Mouse (Mus musculus) kidney, adult 8-10 months (tissue): ENCODE measurements around the gene Znhit2.

Experiments used
- DNase-seq, 2 experiments: peaks; one replicate each; pipeline ENCODE4 v3.0.0; 2022

The Znhit2 gene

GRCm38 (mm10) chr19:6047154-6047898, 13.7 kb upstream of the Znhit2 start:
- no peak for DNase-seq

- no peak for DNase-seq
Measured at GRCm38 (mm10) chr19:6047899-6048166, 13.2 kb upstream of the Znhit2 start.

- DNase-seq = no peak
Measured at GRCm38 (mm10) chr19:6048681-6049410, 12.1 kb upstream of the Znhit2 start.

- no peak for DNase-seq
Measured at GRCm38 (mm10) chr19:6052516-6052915, 8.5 kb upstream of the Znhit2 start.

GRCm38 (mm10) chr19:6054296-6054695, 6.7 kb upstream of the Znhit2 start:
- DNase-seq = peak in 1 of 2 experiments; percentile 3

- no peak for DNase-seq
Measured at GRCm38 (mm10) chr19:6056696-6057095, 4.3 kb upstream of the Znhit2 start.

- peak; percentile 98 to 99 for DNase-seq
Measured at GRCm38 (mm10) chr19:6057313-6058096, 3.5 kb upstream of the Znhit2 start, which contains the start of the genes Mrpl49 and Fau. Gene Mrpl49, minus strand, starts transcription at chr19:6057785. Gene Fau, plus strand, starts transcription at chr19:6057844.

- DNase-seq = no peak
Measured at GRCm38 (mm10) chr19:6058513-6058912, 2.5 kb upstream of the Znhit2 start.

GRCm38 (mm10) chr19:6058966-6059365, 2.0 kb upstream of the Znhit2 start:
- DNase-seq = no peak

GRCm38 (mm10) chr19:6061641-6062302, 780 bp downstream of the Znhit2 start:
- peak in 1 of 2 experiments; percentile 50 for DNase-seq

- no peak for DNase-seq
Measured at GRCm38 (mm10) chr19:6062418-6062817, 1.4 kb downstream of the Znhit2 start.

GRCm38 (mm10) chr19:6063081-6063480, 2.1 kb downstream of the Znhit2 start:
- DNase-seq = no peak

GRCm38 (mm10) chr19:6066571-6066970, 5.6 kb downstream of the Znhit2 start:
- no peak for DNase-seq

- peak; percentile 79 to 85 for DNase-seq
Measured at GRCm38 (mm10) chr19:6067011-6067723, 6.2 kb downstream of the Znhit2 start.

GRCm38 (mm10) chr19:6067724-6068415, 6.9 kb downstream of the Znhit2 start, which contains the start of gene Tm7sf2:
Gene Tm7sf2, minus strand, starts transcription at chr19:6068373.
- DNase-seq = peak; percentile 93 to 94

- no peak for DNase-seq
Measured at GRCm38 (mm10) chr19:6068951-6069350, 8.0 kb downstream of the Znhit2 start.

GRCm38 (mm10) chr19:6069851-6070250, 8.9 kb downstream of the Znhit2 start:
- no peak for DNase-seq

GRCm38 (mm10) chr19:6070571-6071250, 9.7 kb downstream of the Znhit2 start:
- no peak for DNase-seq

- no peak for DNase-seq
Measured at GRCm38 (mm10) chr19:6071261-6071660, 10.3 kb downstream of the Znhit2 start.

GRCm38 (mm10) chr19:6073889-6074288, 12.9 kb downstream of the Znhit2 start:
- no peak for DNase-seq
